Mouse (Mus musculus): Measurements from ENCODE around the gene Ankrd33b.

Ankrd33b gene

GRCm38 (mm10) chr15:31366596-31367480 is 688 bp downstream of the Ankrd33b start:
- no peak for DNase-seq

GRCm38 (mm10) chr15:31365720-31366591 is 1.6 kb downstream of the Ankrd33b start:
- DNase-seq, result no peak

- DNase-seq, result no peak
Observed at GRCm38 (mm10) chr15:31365041-31365719, 2.3 kb downstream of the Ankrd33b start.

- no peak for DNase-seq
Observed at GRCm38 (mm10) chr15:31364396-31364795, 3.1 kb downstream of the Ankrd33b start.

GRCm38 (mm10) chr15:31363981-31364361 is 3.6 kb downstream of the Ankrd33b start:
- DNase-seq, result no peak

GRCm38 (mm10) chr15:31363241-31363980 is 4.1 kb downstream of the Ankrd33b start:
- no peak for DNase-seq

- no peak for DNase-seq
Observed at GRCm38 (mm10) chr15:31361259-31361853, 6.2 kb downstream of the Ankrd33b start.

GRCm38 (mm10) chr15:31360593-31360992 is 6.9 kb downstream of the Ankrd33b start:
- no peak for DNase-seq

GRCm38 (mm10) chr15:31359805-31360204 is 7.7 kb downstream of the Ankrd33b start:
- DNase-seq, result no peak

GRCm38 (mm10) chr15:31352494-31353279 is 14.8 kb downstream of the Ankrd33b start:
- DNase-seq, result no peak

- no peak for DNase-seq
Observed at GRCm38 (mm10) chr15:31349810-31350341, 17.6 kb downstream of the Ankrd33b start.

GRCm38 (mm10) chr15:31349046-31349445 is 18.5 kb downstream of the Ankrd33b start:
- no peak for DNase-seq

GRCm38 (mm10) chr15:31348241-31348640 is 19.3 kb downstream of the Ankrd33b start:
- DNase-seq, result no peak

- no peak for DNase-seq
Observed at GRCm38 (mm10) chr15:31346508-31346907, 21.0 kb downstream of the Ankrd33b start.

GRCm38 (mm10) chr15:31345366-31345765 is 22.2 kb downstream of the Ankrd33b start:
- DNase-seq, result no peak

- DNase-seq, result no peak
Observed at GRCm38 (mm10) chr15:31344811-31345211, 22.7 kb downstream of the Ankrd33b start.

GRCm38 (mm10) chr15:31343602-31344001 is 23.9 kb downstream of the Ankrd33b start:
- DNase-seq, result no peak

GRCm38 (mm10) chr15:31342496-31342901 is 25.0 kb downstream of the Ankrd33b start:
- DNase-seq, result no peak

GRCm38 (mm10) chr15:31342001-31342400 is 25.5 kb downstream of the Ankrd33b start:
- DNase-seq, result no peak

- no peak for DNase-seq
Observed at GRCm38 (mm10) chr15:31338656-31339291, 28.8 kb downstream of the Ankrd33b start.

Data from thymus, postnatal 14 days (tissue).